Mouse (Mus musculus): ENCODE results near the gene Zfp324.
"Not testable (repeated sequence)": the region's sequence is repeated elsewhere in the genome, so short reads cannot be mapped to it uniquely, and the experiment has no call there.

Gene Zfp324

GRCm38 (mm10) chr7:12965678-12966091 is at the start of gene Zfp324:
Gene Zfp324 (plus strand): TSS chr7:12965838.
- peak; percentile 90 for DNase-seq (ENCODE audit: low spot score)

DNA sequence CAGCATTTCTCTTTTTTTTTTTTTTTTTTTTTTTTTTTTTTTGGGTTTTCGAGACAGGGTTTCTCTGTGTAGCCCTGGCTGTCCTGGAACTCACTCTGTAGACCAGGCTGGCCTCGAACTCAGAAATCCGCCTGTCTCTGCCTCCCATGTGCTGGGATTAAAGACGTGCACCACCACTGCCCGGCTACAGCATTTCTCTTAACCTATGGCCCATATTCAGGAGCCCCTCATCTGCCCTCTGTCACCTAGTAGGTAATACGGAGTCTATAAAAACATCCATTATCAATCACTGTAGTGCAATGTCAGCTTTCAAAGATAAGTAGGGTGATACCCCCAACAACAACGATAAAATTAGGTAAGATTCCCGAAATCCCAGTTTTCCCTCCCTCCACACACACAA is 45.1 kb upstream of the Zfp324 start:
- DNase-seq (ENCODE audit: low spot score): not testable (repeated sequence)

DNA sequence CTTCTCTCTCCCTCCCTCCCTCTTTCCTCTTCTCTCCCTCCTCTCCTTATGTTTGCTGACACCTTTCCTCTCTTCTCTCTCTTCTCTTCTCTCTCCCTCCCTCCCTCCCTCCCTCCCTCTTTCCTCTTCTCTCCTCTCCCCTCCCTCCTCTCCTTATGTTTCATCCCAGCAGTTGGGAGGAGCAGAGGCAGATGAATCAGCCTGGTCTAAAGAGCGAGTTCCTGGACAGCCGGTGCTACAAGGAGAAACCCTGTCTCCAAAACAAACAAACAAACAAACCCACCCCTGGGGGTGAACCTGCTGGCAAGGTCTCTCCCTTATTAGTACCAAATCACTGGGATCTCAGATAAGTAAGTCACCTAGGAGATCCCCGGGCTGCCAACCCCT is 44.3 kb upstream of the Zfp324 start:
- no peak for DNase-seq (ENCODE audit: low spot score)

GRCm38 (mm10) chr7:12921705-12922465 is 43.8 kb upstream of the Zfp324 start, which contains the start of gene Rps5:
Gene Rps5 (plus strand): TSS chr7:12922290.
- peak; percentile 97 for DNase-seq (ENCODE audit: low spot score)

GRCm38 (mm10) chr7:12922729-12923128 is 42.9 kb upstream of the Zfp324 start:
- no peak for DNase-seq (ENCODE audit: low spot score)

DNA sequence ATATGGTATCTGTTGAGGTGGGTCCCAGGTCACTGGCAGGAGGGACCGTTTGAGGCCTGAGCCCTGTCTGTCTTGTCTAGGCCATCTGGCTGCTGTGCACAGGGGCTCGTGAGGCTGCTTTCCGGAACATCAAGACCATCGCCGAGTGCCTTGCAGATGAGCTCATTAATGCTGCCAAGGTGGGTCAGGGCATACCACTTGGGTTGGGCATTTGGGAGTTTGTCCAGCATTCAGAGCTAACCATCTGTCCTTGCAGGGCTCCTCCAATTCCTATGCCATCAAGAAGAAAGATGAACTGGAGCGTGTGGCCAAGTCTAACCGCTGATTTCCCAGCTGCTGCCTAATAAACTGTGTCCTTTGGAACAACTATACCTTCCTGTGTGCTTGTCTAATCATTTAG is 39.3 kb upstream of the Zfp324 start:
- DNase-seq (ENCODE audit: low spot score): no peak

GRCm38 (mm10) chr7:12927191-12927680 is 38.4 kb upstream of the Zfp324 start, which contains the start of gene Rnf225:
Gene Rnf225 (plus strand): TSS chr7:12927416.
- DNase-seq (ENCODE audit: low spot score): peak; percentile 67

- peak; percentile 64 for DNase-seq (ENCODE audit: low spot score)
Measured at GRCm38 (mm10) chr7:12927693-12928589, 37.7 kb upstream of the Zfp324 start.

- no peak for DNase-seq (ENCODE audit: low spot score)
Measured at GRCm38 (mm10) chr7:12933615-12934140, 32.0 kb upstream of the Zfp324 start.

GRCm38 (mm10) chr7:12934808-12935207 is 30.8 kb upstream of the Zfp324 start:
- DNase-seq (ENCODE audit: low spot score): no peak

DNA sequence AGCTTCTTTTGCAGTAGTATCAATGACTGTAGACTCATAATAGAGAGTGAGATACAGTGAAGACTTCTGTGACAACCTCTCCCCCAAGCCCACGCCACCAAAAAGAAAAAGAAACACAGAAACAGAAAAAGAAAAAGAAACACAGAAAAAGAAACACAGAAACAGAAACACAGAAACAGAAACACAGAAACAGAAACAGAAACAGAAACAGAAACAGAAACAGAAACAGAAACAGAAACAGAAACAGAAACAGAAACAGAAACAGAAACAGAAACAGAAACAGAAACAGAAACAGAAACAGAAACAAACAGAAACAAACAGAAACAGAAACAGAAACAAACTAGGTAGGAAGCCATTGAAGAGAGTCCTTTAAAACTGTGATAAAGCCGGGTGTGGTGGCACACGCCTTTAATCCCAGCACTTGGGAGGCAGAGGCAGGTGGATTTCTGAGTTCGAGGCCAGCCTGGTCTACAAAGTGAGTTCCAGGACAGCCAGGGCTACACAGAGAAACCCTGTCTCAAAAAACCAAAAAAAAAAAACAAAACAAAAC is 28.3 kb upstream of the Zfp324 start:
- DNase-seq (ENCODE audit: low spot score): not testable (repeated sequence)

GRCm38 (mm10) chr7:12940599-12940998 is 25.0 kb upstream of the Zfp324 start:
- no peak for DNase-seq (ENCODE audit: low spot score)

DNA sequence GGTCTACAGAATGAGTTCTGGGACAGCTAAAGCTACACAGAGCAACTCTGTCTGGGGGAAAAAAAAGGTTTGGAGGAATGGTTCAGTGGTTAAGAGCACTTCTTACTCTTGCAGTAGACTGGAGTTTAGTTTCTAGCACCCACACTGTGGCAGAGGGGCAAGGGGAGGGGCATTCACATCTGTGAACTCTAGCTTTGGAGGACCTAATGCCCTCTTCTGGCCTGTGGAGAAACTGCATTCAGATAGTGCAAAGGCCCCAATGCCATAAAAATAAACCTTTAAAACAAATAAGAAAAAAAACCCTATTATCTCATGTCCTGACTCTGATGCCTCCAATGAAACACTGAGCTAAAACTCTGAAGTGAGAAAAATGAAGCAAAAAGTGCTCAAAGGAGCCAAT is 22.1 kb upstream of the Zfp324 start:
- no peak for DNase-seq (ENCODE audit: low spot score)

DNA sequence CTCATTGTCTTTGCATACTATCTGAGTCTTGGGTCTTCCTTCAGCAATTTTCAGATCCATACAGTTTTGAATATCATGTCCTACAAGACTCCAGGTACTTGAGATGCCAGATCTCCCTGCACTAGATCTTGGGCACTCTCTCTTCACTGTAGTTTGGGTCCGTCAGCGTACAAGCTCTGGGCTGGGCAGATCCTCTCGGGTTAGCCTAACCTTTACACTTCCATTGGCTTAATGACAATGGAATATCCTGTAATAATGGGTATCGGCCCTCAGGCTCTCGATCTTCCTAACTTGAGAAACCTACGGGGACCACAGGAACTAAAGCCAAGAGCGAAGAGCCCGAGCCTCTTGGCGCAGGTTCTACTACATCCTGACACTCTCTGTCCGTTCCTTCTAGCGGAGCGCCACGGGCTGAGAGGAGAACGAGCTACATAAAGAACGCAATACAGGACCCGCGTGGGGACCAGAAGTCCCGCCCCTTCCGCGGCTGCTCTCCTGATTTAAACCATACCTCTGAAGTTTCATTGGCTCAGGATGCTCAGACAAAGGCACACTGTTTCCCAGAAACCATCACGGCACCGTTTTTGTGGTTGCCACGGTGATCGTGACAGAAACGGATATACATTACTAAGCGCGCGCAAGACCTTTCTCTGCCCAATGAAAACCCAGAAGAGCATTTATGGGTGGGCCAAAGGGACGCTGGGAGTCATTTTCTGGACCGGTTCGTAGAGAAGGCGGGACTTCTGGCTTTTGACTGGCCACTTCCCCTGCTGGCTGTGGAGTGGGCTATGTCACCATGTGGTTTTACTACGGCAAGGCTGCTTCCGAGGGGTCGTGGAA is 16.4 kb upstream of the Zfp324 start:
- DNase-seq (ENCODE audit: low spot score): peak; percentile 90

DNA sequence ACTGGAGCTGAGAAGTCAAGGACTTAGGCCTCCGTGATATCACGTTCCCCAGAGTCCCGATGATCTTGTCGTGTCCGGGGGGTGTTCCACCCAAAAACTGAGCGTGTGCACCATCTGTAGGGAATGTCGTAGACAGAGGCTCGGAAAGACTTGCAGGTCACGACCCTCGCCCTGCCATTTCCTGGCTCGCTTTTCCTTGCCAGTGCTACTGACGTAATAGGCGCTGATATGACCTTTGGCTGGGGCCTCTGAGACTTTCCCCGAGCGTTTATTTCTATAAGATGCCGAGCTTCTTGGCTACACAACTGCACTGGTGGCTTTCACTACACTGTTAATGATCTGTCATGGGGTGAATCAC is 15.8 kb upstream of the Zfp324 start:
- no peak for DNase-seq (ENCODE audit: low spot score)

- DNase-seq (ENCODE audit: low spot score): no peak
Measured at GRCm38 (mm10) chr7:12954896-12955295, 10.7 kb upstream of the Zfp324 start.

DNA sequence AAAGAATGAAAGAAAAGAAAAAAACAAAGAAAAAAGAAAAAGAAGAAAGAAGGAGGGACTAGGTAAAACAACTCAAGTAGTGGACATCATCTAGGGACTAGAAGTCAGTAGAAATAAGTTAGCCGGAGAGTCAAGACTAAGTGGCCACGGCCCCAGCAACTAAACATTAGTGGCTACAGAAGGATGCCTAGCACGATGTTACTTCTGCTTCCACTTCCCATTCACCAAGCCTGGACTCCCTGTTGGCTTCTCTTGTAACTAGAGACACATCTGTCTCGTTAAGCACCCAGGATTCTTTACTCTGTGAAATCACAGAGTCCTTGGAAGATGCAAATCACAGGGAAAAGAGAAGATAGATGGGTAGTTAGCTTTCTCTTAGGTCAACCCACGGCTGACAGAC is 8.1 kb upstream of the Zfp324 start:
- no peak for DNase-seq (ENCODE audit: low spot score)

- DNase-seq (ENCODE audit: low spot score): no peak
Measured at GRCm38 (mm10) chr7:12958948-12959347, 6.7 kb upstream of the Zfp324 start.

DNA sequence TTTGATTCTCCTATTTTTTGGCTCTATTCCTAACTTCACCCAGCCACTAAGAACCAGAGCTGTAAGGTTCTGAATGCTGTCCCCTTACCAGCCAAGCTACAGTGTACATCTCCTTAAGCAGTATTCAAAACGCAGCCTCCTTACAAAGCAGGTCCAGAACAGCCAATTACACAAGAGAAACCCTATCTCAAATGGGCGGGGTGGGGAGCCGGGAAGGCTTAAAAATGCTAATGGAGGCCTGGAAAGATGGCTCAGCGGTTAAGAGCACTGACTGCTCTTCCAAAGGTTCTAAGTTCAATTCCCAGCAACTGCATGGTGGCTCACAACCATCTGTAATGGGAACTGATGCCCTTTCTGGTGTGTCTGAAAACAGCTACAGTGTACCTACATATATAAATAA is 5.9 kb upstream of the Zfp324 start:
- no peak for DNase-seq (ENCODE audit: low spot score)

GRCm38 (mm10) chr7:12961511-12962141 is 4.0 kb upstream of the Zfp324 start:
- DNase-seq (ENCODE audit: low spot score): peak; percentile 50

All from testis, postnatal 10 days (tissue).